Mouse (Mus musculus) liver, adult 2 months (tissue): ENCODE results near the gene Kalrn. TPM values are rescaled to one million over a fixed set of nuclear protein-coding genes. Genes with fewer than 3 reads are reported as not detected.

Experiments used
- DNase-seq: peaks from one replicate; pipeline ENCODE4 v3.0.0-alpha.2; 2011; ENCODE audit warnings: low read depth, low spot score; ENCODE audit errors: extremely low read depth
- H3K27ac ChIP-seq: fragments of 200-500 bp; replicated peaks from 2 replicates; pipeline ENCODE4 v1.5.1; 2012; ENCODE audit warnings: low read depth, mild to moderate bottlenecking, control low read depth, inconsistent platforms, low read length; ENCODE audit not compliant: insufficient read depth
- H3K27me3 ChIP-seq: fragments of 200-500 bp; 2 replicates; pipeline ENCODE4 v1.6.1; 2012; ENCODE audit warnings: mild to moderate bottlenecking, moderate library complexity, low read length, inconsistent platforms; ENCODE audit not compliant: control insufficient read depth, insufficient read depth
- H3K36me3 ChIP-seq: fragments of 200-500 bp; 2 replicates; pipeline ENCODE4 v1.6.1; 2012; ENCODE audit warnings: low read length, inconsistent platforms; ENCODE audit not compliant: control insufficient read depth, insufficient read depth
- H3K4me1 ChIP-seq: fragments of 200-500 bp; 2 replicates; pipeline ENCODE4 v1.6.1; 2011; ENCODE audit warnings: low read length; ENCODE audit not compliant: control insufficient read depth, insufficient read depth
- H3K4me3 ChIP-seq: fragments of 200-500 bp; 2 replicates; pipeline ENCODE4 v1.5.1; 2011; ENCODE audit warnings: low read depth, mild to moderate bottlenecking, control low read depth, low read length, moderate library complexity; ENCODE audit not compliant: insufficient read depth
- H3K79me2 ChIP-seq: fragments of 200-500 bp; 2 replicates; pipeline ENCODE4 v1.6.1; 2012; ENCODE audit warnings: inconsistent platforms, mild to moderate bottlenecking, low read length, moderate library complexity; ENCODE audit not compliant: control insufficient read depth, insufficient read depth
- H3K9ac ChIP-seq: fragments of 200-500 bp; 2 replicates; pipeline ENCODE4 v1.6.1; 2012; ENCODE audit warnings: low read depth, mild to moderate bottlenecking, control low read depth, inconsistent platforms, low read length
- CTCF ChIP-seq: fragments of 200-500 bp; IDR thresholded peaks from 2 replicates; pipeline ENCODE4 v1.5.1; 2011; ENCODE audit warnings: low read depth, low read length, control low read depth
- POLR2A ChIP-seq: fragments of 200-500 bp; IDR thresholded peaks from 2 replicates; pipeline ENCODE4 v1.6.1; 2011; ENCODE audit warnings: low read length, control low read depth; ENCODE audit not compliant: insufficient read depth; ENCODE audit errors: extremely low read depth
- WGBS: fragments of 180-500 bp; shearing (Covaris S2); methylation state at CpG from one replicate; pipeline ENCODE4 v1.1.7; 2018; 5-methylcytosine and 5-hydroxymethylcytosine counted together
- polyA plus RNA-seq: library from polyadenylated mRNA; depleted of rRNA; stranded (reverse); fragments of >200 nt; gene quantifications from 2 replicates; pipeline ENCODE4 v1.2.3, GENCODE M21; 2012
- total RNA-seq: library from RNA; depleted of rRNA; stranded (reverse); fragments of >200 nt; gene quantifications from 2 replicates; pipeline ENCODE4 v1.2.3, GENCODE M21; 2014

The Kalrn gene
- total and polyA plus RNA-seq, 2 experiments, result 14.0 to 34.8 TPM

GRCm38 (mm10) chr16:34112490-34112889 lies 460.8 kb downstream of the Kalrn start:
- Histone ChIP-seq H3K4me3 (no peak overlapping the region), H3K27ac (no peak overlapping the region), H3K9ac (no peak overlapping the region), H3K36me3 (no peaks in the 10 kb centered on the region), H3K79me2 (no peaks in the 10 kb centered on the region), H3K27me3 (no peaks in the 10 kb centered on the region), H3K4me1 (peaks cover 7% of the 10 kb centered on the region; the same call in 1 of the 2 replicates)
- DNase-seq, result no peak
- WGBS, result 71% methylated on average over 5 of the region's 5 CpGs
- TF ChIP-seq CTCF (peak; percentile 23), POLR2A (no peak)

GRCm38 (mm10) chr16:34110840-34111625 lies 462.3 kb downstream of the Kalrn start:
- TF ChIP-seq CTCF (no peak), POLR2A (no peak)
- no peak overlapping the region for H3K4me3 ChIP-seq
- 30% methylated on average over 7 of the region's 7 CpGs for WGBS
- peak; percentile 95 for DNase-seq
- no peaks in the 10 kb centered on the region for H3K27me3 ChIP-seq
- H3K4me1 ChIP-seq, result peaks cover 7% of the 10 kb centered on the region; the same call in 1 of the 2 replicates
- no peak overlapping the region for H3K9ac ChIP-seq
- H3K79me2 ChIP-seq, result no peaks in the 10 kb centered on the region
- H3K27ac ChIP-seq, result peak overlapping the region; percentile 44
- H3K36me3 ChIP-seq, result no peaks in the 10 kb centered on the region

- no peak overlapping the region for H3K9ac ChIP-seq
- 39% methylated on average over 6 of the region's 6 CpGs for WGBS
- H3K27me3 ChIP-seq, result no peaks in the 10 kb centered on the region
- DNase-seq, result peak; percentile 84
- no peaks in the 10 kb centered on the region for H3K79me2 ChIP-seq
- H3K4me1 ChIP-seq, result peaks cover 5% of the 10 kb centered on the region
- no peak overlapping the region for H3K4me3 ChIP-seq
- TF ChIP-seq CTCF (no peak), POLR2A (no peak)
- H3K27ac ChIP-seq, result no peak overlapping the region
- H3K36me3 ChIP-seq, result no peaks in the 10 kb centered on the region
Measured at GRCm38 (mm10) chr16:34104427-34104826, 468.9 kb downstream of the Kalrn start.

GRCm38 (mm10) chr16:34102742-34103141 lies 470.6 kb downstream of the Kalrn start:
- Histone ChIP-seq H3K27me3 (no peaks in the 10 kb centered on the region), H3K9ac (no peak overlapping the region), H3K36me3 (no peaks in the 10 kb centered on the region), H3K27ac (no peak overlapping the region), H3K4me3 (no peak overlapping the region), H3K79me2 (no peaks in the 10 kb centered on the region), H3K4me1 (peaks cover 5% of the 10 kb centered on the region)
- TF ChIP-seq POLR2A (no peak), CTCF (no peak)
- WGBS, result 82% methylated on average over 5 of the region's 5 CpGs
- no peak for DNase-seq

GRCm38 (mm10) chr16:34099795-34100194 lies 473.5 kb downstream of the Kalrn start:
- H3K9ac ChIP-seq, result no peak overlapping the region

More at GRCm38 (mm10) chr16:34099795-34100194, 473.5 kb downstream of the Kalrn start:
- peaks cover 6% of the 10 kb centered on the region for H3K4me1 ChIP-seq
- no peak for DNase-seq
- H3K36me3 ChIP-seq, result no peaks in the 10 kb centered on the region
- H3K4me3 ChIP-seq, result no peak overlapping the region
- WGBS, result 95% methylated on average over 3 of the region's 3 CpGs
- H3K27ac ChIP-seq, result no peak overlapping the region
- H3K27me3 ChIP-seq, result no peaks in the 10 kb centered on the region
- 0 out of 2 replicates have a peak, but pooled peaks cover 3% of the 10 kb centered on the region for H3K79me2 ChIP-seq
- TF ChIP-seq CTCF (no peak), POLR2A (no peak)
